Mouse (Mus musculus) ovary, adult 18-20 months (tissue): ENCODE measurements around the gene Nlrc5.
"Not testable (repeated sequence)": the region's sequence is repeated elsewhere in the genome, so short reads cannot be mapped to it uniquely, and the experiment has no call there.

Experiments
- DNase-seq: peaks from one replicate; pipeline ENCODE4 v3.0.0; 2022; ENCODE audit warnings: low spot score, mixed read lengths

The Nlrc5 gene

GRCm38 (mm10) chr8:94433981-94434466 lies at the start of gene Nlrc5:
Nlrc5 (plus strand) TSS chr8:94434356.
- peak; percentile 59 for DNase-seq

GRCm38 (mm10) chr8:94385506-94386213 lies 48.5 kb upstream of the Nlrc5 start:
- DNase-seq, result no peak

- peak; percentile 96 for DNase-seq
These were observed 47.7 kb upstream of the Nlrc5 start, which contains the start of gene Herpud1 for GRCm38 (mm10) chr8:94386214-94387026. Herpud1 (plus strand) TSS chr8:94386438.

GRCm38 (mm10) chr8:94387027-94387684 lies 47.0 kb upstream of the Nlrc5 start:
- peak; percentile 81 for DNase-seq

- DNase-seq, result no peak
These were observed 46.4 kb upstream of the Nlrc5 start for GRCm38 (mm10) chr8:94387785-94388184.

- no peak for DNase-seq
These were observed 44.6 kb upstream of the Nlrc5 start for GRCm38 (mm10) chr8:94389531-94389930.

GRCm38 (mm10) chr8:94390429-94390828 lies 43.7 kb upstream of the Nlrc5 start:
- DNase-seq, result no peak

- no peak for DNase-seq
These were observed 43.2 kb upstream of the Nlrc5 start for GRCm38 (mm10) chr8:94390910-94391309.

GRCm38 (mm10) chr8:94392147-94392546 lies 42.0 kb upstream of the Nlrc5 start:
- DNase-seq, result no peak

- no peak for DNase-seq
These were observed 41.5 kb upstream of the Nlrc5 start for GRCm38 (mm10) chr8:94392648-94393047.

GRCm38 (mm10) chr8:94395851-94396540 lies 38.2 kb upstream of the Nlrc5 start:
- no peak for DNase-seq

GRCm38 (mm10) chr8:94396964-94397657 lies 37.0 kb upstream of the Nlrc5 start:
- no peak for DNase-seq

GRCm38 (mm10) chr8:94398587-94398986 lies 35.6 kb upstream of the Nlrc5 start:
- no peak for DNase-seq

GRCm38 (mm10) chr8:94399361-94399953 lies 34.7 kb upstream of the Nlrc5 start:
- DNase-seq, result no peak

- not testable (repeated sequence) for DNase-seq
These were observed 34.2 kb upstream of the Nlrc5 start for GRCm38 (mm10) chr8:94399957-94400356.

- DNase-seq, result no peak
These were observed 25.6 kb upstream of the Nlrc5 start for GRCm38 (mm10) chr8:94408443-94409080.

- DNase-seq, result no peak
These were observed 24.6 kb upstream of the Nlrc5 start for GRCm38 (mm10) chr8:94409523-94409922.

- no peak for DNase-seq
These were observed 21.6 kb upstream of the Nlrc5 start for GRCm38 (mm10) chr8:94412518-94412917.

GRCm38 (mm10) chr8:94413509-94413908 lies 20.6 kb upstream of the Nlrc5 start:
- no peak for DNase-seq

- no peak for DNase-seq
These were observed 18.9 kb upstream of the Nlrc5 start for GRCm38 (mm10) chr8:94415218-94415617.
